Mouse (Mus musculus) spleen, adult 2 months (tissue): ENCODE results near the gene Cpeb4. TPM values are rescaled to one million over a fixed set of nuclear protein-coding genes. Genes with fewer than 3 reads are reported as not detected.

Experiments used
- DNase-seq, 2 experiments: peaks; one replicate each; pipeline versions ENCODE4 v3.0.0 to v3.0.0-alpha.2; 2012 to 2021; ENCODE audit warnings: low spot score in 2 of 2, low read depth in 1 of 2
- H3K27ac ChIP-seq: fragments of 200-500 bp; 2 replicates; pipeline ENCODE4 v1.5.1; 2012; ENCODE audit warnings: low read length, inconsistent platforms; ENCODE audit not compliant: insufficient read depth
- H3K27me3 ChIP-seq: fragments of 200-500 bp; 2 replicates; pipeline ENCODE4 v1.6.1; 2012; ENCODE audit warnings: mild to moderate bottlenecking, moderate library complexity, low read length, inconsistent platforms; ENCODE audit not compliant: control insufficient read depth, insufficient read depth
- H3K36me3 ChIP-seq: fragments of 200-500 bp; 2 replicates; pipeline ENCODE4 v1.6.1; 2012; ENCODE audit warnings: mild to moderate bottlenecking, low read length, inconsistent platforms; ENCODE audit not compliant: control insufficient read depth, insufficient read depth
- H3K4me1 ChIP-seq: fragments of 200-500 bp; 2 replicates; pipeline ENCODE4 v1.6.1; 2011; ENCODE audit warnings: inconsistent platforms; ENCODE audit not compliant: control insufficient read depth, insufficient read depth, insufficient read length
- H3K4me3 ChIP-seq: fragments of 200-500 bp; 2 replicates; pipeline ENCODE4 v1.5.1; 2011; ENCODE audit warnings: mild to moderate bottlenecking, inconsistent platforms; ENCODE audit not compliant: insufficient read depth, insufficient read length; ENCODE audit errors: extremely low read depth
- CTCF ChIP-seq: fragments of 200-500 bp; IDR thresholded peaks from 2 replicates; pipeline ENCODE4 v1.5.1; 2011; ENCODE audit warnings: mild to moderate bottlenecking, inconsistent platforms; ENCODE audit not compliant: insufficient read depth, insufficient read length, insufficient replicate concordance; ENCODE audit errors: extremely low read depth
- POLR2A ChIP-seq: fragments of 200-500 bp; IDR thresholded peaks from 2 replicates; pipeline ENCODE4 v1.6.1; 2011; ENCODE audit warnings: low read depth, low read length, inconsistent platforms
- WGBS: fragments of 180-500 bp; shearing (Covaris S2); methylation state at CpG from one replicate; pipeline ENCODE4 v1.1.7; 2018; 5-methylcytosine and 5-hydroxymethylcytosine counted together
- polyA plus RNA-seq: library from polyadenylated mRNA; depleted of rRNA; stranded (reverse); fragments of >200 nt; gene quantifications from 2 replicates; pipeline ENCODE4 v1.2.3, GENCODE M21; 2012

Gene Cpeb4
- polyA plus RNA-seq, 1 experiment, result 10.4 TPM

DNA sequence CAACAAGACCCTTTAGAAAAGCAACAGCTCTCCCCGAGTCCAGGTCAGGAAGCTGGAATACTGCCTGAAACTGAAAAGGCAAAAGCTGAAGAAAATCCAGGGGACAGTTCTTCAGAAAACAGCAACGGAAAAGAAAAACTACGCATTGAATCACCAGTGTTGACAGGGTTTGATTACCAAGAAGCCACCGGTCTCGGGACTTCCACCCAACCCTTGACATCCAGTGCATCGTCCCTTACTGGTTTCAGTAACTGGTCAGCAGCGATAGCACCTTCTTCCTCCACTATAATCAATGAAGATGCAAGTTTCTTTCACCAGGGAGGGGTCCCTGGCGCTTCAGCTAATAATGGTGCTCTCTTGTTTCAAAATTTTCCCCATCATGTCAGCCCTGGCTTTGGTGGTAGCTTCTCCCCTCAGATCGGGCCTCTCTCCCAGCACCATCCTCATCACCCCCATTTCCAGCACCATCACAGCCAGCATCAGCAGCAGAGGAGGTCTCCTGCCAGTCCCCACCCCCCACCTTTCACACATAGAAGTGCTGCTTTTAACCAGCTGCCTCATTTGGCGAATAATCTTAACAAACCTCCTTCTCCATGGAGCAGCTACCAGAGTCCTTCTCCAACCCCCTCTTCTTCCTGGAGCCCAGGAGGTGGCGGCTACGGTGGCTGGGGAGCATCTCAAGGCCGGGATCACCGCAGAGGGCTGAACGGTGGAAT is 693 bp downstream of the Cpeb4 start:
- peak overlapping the region; percentile 46 for H3K4me3 ChIP-seq
- TF ChIP-seq CTCF (no peak), POLR2A (no peak)
- peak overlapping the region; percentile 17; the same call in 1 of the 2 replicates for H3K27ac ChIP-seq
- 74% methylated on average over 15 of the region's 15 CpGs for WGBS
- no peaks in the 10 kb centered on the region for H3K27me3 ChIP-seq
- peaks cover 6% of the 10 kb centered on the region for H3K4me1 ChIP-seq
- H3K36me3 ChIP-seq, result no peaks in the 10 kb centered on the region
- no peak for DNase-seq

DNA sequence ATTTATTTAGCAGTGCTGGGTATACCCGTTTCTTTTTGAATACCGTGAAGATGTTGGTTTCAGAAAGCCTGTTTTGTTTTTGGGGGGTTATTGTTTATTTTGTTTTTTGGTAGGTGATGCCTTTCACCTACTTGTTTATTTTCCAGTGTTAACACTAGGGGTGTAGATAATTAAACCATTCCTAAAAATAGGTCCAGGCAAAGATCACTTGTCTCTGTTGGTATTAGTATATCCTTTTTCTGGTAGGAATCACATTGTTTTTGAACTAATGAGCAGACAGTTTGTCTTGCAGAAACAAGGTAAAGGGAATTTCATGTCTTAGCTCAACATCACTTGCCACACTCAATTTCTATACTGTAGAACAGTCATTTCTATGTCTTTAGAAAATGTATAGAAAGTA is 2.1 kb downstream of the Cpeb4 start:
- Histone ChIP-seq H3K36me3 (no peaks in the 10 kb centered on the region), H3K4me3 (peak overlapping the region; percentile 14; the same call in 1 of the 2 replicates), H3K27ac (no peak overlapping the region), H3K27me3 (no peaks in the 10 kb centered on the region), H3K4me1 (peaks cover 6% of the 10 kb centered on the region)
- whole genome bisulfite sequencing, result 87% methylated on average over 2 of the region's 2 CpGs
- TF ChIP-seq POLR2A, result no peak
- no peak for TF ChIP-seq CTCF
- DNase-seq, result no peak

DNA sequence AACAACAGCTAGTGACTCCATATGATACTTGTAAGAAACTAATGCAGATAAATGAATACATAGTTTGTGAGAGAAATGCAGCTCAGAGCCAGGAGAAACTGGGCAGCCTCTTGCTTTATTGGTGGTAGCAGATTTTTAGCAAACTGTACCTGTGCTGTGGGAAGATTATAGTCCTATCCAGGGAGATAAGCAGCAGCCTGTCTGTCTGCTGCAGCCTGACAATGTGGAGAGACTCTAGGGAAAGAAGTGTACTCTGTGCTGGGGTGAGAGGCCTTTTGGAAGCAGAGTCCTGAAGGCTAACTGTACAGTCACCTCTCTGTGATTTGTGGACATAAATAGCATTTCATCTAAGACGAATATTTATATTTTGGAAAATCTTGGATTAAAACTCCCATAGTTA is 11.7 kb downstream of the Cpeb4 start:
- 81% methylated on average over 1 of the region's 1 CpGs for WGBS
- no peaks in the 10 kb centered on the region; the same call in 1 of the 2 replicates for H3K36me3 ChIP-seq
- no peak overlapping the region for H3K27ac ChIP-seq
- H3K4me1 ChIP-seq, result no peaks in the 10 kb centered on the region; the same call in 1 of the 2 replicates
- no peak for DNase-seq
- TF ChIP-seq POLR2A (no peak), CTCF (no peak)
- no peak overlapping the region for H3K4me3 ChIP-seq
- H3K27me3 ChIP-seq, result no peaks in the 10 kb centered on the region

DNA sequence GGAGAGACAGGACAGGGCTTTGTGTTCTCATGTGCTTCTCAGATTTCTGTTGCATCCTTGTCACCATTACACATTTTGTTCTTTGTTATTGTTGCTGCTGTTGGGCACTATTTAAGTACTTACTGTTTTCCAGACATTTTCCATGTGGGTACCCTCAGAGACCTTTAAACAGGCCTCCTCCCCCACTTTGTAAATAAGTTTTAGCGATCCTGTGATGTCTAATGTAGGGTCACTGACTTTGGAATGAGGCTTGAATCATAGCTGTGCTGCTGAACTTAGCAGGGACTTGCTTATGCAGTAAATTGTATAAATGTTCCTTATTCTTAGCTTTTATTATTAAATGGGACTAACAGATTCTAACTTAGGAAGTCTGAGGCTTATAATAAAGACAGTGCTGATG is 13.8 kb downstream of the Cpeb4 start:
- TF ChIP-seq CTCF (no peak), POLR2A (no peak)
- peaks cover 1% of the 10 kb centered on the region; the same call in 1 of the 2 replicates for H3K36me3 ChIP-seq
- no peak for DNase-seq
- H3K4me3 ChIP-seq, result no peak overlapping the region
- 96% methylated on average over 1 of the region's 1 CpGs for WGBS
- H3K27me3 ChIP-seq, result no peaks in the 10 kb centered on the region
- H3K27ac ChIP-seq, result no peak overlapping the region
- no peaks in the 10 kb centered on the region; the same call in 1 of the 2 replicates for H3K4me1 ChIP-seq

DNA sequence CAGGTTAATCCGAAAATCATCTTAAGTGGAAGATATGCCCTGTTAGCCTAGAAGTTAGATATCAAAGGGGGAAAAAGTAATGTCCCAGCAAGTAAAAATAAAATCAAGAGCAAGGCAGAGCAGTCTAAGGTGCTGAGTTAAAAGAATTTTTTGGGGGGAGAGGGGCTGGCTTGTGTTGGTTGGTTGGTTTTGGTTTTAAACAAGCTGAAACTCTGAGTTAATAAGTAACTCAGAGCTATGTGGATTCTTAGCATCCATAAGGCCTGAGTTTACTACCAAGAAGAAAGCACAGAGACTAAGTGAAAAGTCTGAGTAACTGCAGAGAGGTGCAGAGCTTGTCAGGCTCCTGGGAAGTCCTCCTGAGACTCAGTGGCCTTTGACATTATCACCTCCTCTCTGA is 16.2 kb downstream of the Cpeb4 start:
- Histone ChIP-seq H3K36me3 (peaks cover 1% of the 10 kb centered on the region; the same call in 1 of the 2 replicates), H3K27ac (no peak overlapping the region), H3K27me3 (no peaks in the 10 kb centered on the region), H3K4me1 (no peaks in the 10 kb centered on the region), H3K4me3 (no peak overlapping the region)
- no peak for DNase-seq
- TF ChIP-seq POLR2A (no peak), CTCF (no peak)
- 93% methylated on average over 1 of the region's 1 CpGs for WGBS

DNA sequence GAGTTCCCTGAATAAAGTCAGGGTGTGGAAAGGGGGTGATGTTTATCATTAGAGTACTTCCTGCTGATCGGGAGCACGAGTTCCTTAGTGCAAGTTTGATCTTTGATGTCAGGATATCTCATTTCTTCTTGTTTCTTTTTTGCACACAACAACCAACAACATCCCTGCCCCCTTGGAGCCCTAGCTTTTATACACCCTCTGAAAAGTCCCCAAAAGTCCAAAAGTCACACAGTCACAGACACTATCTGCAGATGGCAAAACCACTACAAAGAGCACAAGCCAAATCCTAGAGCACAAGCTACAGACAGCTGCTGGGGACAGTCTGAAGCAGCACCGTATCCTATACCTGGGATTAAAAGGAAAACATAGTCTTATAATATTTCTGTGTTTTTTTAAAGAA is 20.1 kb downstream of the Cpeb4 start:
- TF ChIP-seq POLR2A (no peak), CTCF (no peak)
- H3K27me3 ChIP-seq, result no peaks in the 10 kb centered on the region
- no peaks in the 10 kb centered on the region for H3K4me1 ChIP-seq
- no peak overlapping the region for H3K4me3 ChIP-seq
- H3K27ac ChIP-seq, result no peak overlapping the region
- DNase-seq, result no peak
- peaks cover 1% of the 10 kb centered on the region; the same call in 1 of the 2 replicates for H3K36me3 ChIP-seq
- 50% methylated on average over 3 of the region's 3 CpGs for WGBS

DNA sequence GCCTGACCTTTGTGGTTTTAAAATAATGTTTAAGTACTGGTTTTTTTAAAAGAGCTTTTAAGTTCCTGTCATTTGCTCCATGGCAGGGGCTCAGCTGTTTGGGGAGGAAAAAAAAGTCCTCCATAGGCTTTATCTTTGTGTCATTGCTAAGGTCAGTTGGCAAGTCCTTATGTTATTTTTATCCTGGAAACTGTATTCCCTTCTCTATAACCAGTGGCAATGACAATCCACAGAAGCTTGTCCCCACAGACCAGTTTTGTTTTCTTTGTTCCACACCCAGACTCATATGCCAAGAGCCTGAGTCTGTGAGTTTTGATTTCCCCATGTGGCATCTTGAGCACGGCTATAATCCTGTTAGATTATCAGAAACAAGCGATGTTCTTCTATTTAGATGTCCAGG is 21.6 kb downstream of the Cpeb4 start:
- Histone ChIP-seq H3K4me3 (no peak overlapping the region), H3K27me3 (no peaks in the 10 kb centered on the region), H3K27ac (no peak overlapping the region), H3K4me1 (no peaks in the 10 kb centered on the region), H3K36me3 (peaks cover 1% of the 10 kb centered on the region; the same call in 1 of the 2 replicates)
- TF ChIP-seq CTCF, result no peak
- TF ChIP-seq POLR2A, result no peak
- no peak for DNase-seq
- 85% methylated on average over 2 of the region's 2 CpGs for WGBS
